ENCODE assay signal across 11 mouse cellular contexts in genomic region chr19:6831331-6831730, GRCm38 (mm10). TPM values are rescaled to one million over a fixed set of nuclear protein-coding genes. Genes with fewer than 3 reads are reported as not detected.
DNase-seq lines count a peak whose midpoint lies in the region; ATAC-seq and TF ChIP-seq lines count a peak whose summit lies in the region.
"Had no signal": no experiment of that assay in that cellular context is flagged by ENCODE, and none has a peak within 500 bp of the region (broad histone marks: within the 10 kb centered on the region; RNA-seq: fewer than 3 reads in every experiment).

No protein-coding gene starts in this region.

- no peak for TF ChIP-seq CTCF in lung, adult 2 months (IDR thresholded peaks at IDR 0.05; ENCODE audit: insufficient read depth, low read length)

- peaks cover 47% of the 10 kb centered on the region for H3K36me3 ChIP-seq in embryonic facial prominence, embryonic 14.5 days (ENCODE audit: control insufficient read depth, insufficient read depth, low read length)
- no peaks in the 10 kb centered on the region for H3K36me3 ChIP-seq in limb, embryonic 11.5 days (ENCODE audit: control insufficient read depth, insufficient read depth, low read length)
- H3K36me3 ChIP-seq in stomach, embryonic 14.5 days (ENCODE audit: control insufficient read depth, insufficient read depth, low read length): peaks cover 20% of the 10 kb centered on the region

- H3K4me1 ChIP-seq in embryonic facial prominence, embryonic 14.5 days (ENCODE audit: control insufficient read depth, insufficient read depth, low read length): peaks cover 7% of the 10 kb centered on the region; the same call in 1 of the 2 replicates
- H3K4me1 ChIP-seq in limb, embryonic 11.5 days (ENCODE audit: control insufficient read depth, insufficient read depth, low read length): no peaks in the 10 kb centered on the region; the same call in 1 of the 2 replicates
- peaks cover 4% of the 10 kb centered on the region; the same call in 1 of the 2 replicates for H3K4me1 ChIP-seq in stomach, embryonic 14.5 days (ENCODE audit: control insufficient read depth, insufficient read depth, low read length)
- H3K4me1 ChIP-seq in lung, adult 2 months (ENCODE audit: control insufficient read depth, insufficient read depth, low read length): no peaks in the 10 kb centered on the region

- DNase-seq in right cerebral cortex, postnatal 4 days: peak; percentile 30
- no peak for DNase-seq in right cerebral cortex, postnatal 14 days
- DNase-seq in embryonic facial prominence, embryonic 14.5 days (ENCODE audit: low spot score): no peak
- no peak for DNase-seq in limb, embryonic 11.5 days (ENCODE audit: low spot score)
- no peak for DNase-seq in lung, adult 2 months
- DNase-seq in left cerebral cortex, adult 11 months (ENCODE audit: low spot score): no peak
- DNase-seq: cerebellum, adult 11 months; gastrocnemius, adult 2 months; lung, postnatal 14 days had no signal

- H3K27me3 ChIP-seq in embryonic facial prominence, embryonic 14.5 days (replicated peaks; ENCODE audit: control insufficient read depth, insufficient read depth, low read length): peaks cover 53% of the 10 kb centered on the region
- peaks cover 59% of the 10 kb centered on the region for H3K27me3 ChIP-seq in limb, embryonic 11.5 days (ENCODE audit: control insufficient read depth, insufficient read depth, low read length)
- H3K27me3 ChIP-seq in stomach, embryonic 14.5 days (ENCODE audit: control insufficient read depth, insufficient read depth, low read length): peaks cover 33% of the 10 kb centered on the region

- 16% methylated on average over 11 of the region's 17 CpGs for WGBS in embryonic facial prominence, embryonic 14.5 days
- under 1% methylated on average over 17 of the region's 17 CpGs for WGBS in limb, embryonic 11.5 days
- 23% methylated on average over 17 of the region's 17 CpGs for WGBS in stomach, embryonic 14.5 days
- WGBS in lung, adult 2 months: 77% methylated on average over 17 of the region's 17 CpGs

- no peaks in the 10 kb centered on the region for H3K9me3 ChIP-seq in embryonic facial prominence, embryonic 14.5 days (ENCODE audit: control insufficient read depth, low read length)
- H3K9me3 ChIP-seq in limb, embryonic 11.5 days (ENCODE audit: control insufficient read depth, low read length): no peaks in the 10 kb centered on the region
- no peaks in the 10 kb centered on the region for H3K9me3 ChIP-seq in stomach, embryonic 14.5 days (ENCODE audit: control insufficient read depth, low read depth, low read length)

- TF ChIP-seq POLR2A in lung, adult 2 months (IDR thresholded peaks at IDR 0.05; ENCODE audit: borderline replicate concordance, extremely low read depth, low read depth, low read length): no peak

- 0 out of 2 replicates have a peak overlapping the region, but pooled peaks have one; percentile 25 for H3K9ac ChIP-seq in embryonic facial prominence, embryonic 14.5 days (ENCODE audit: low read depth, low read length)
- H3K9ac ChIP-seq in limb, embryonic 11.5 days (ENCODE audit: low read length): no peak overlapping the region
- no peak overlapping the region for H3K9ac ChIP-seq in stomach, embryonic 14.5 days (replicated peaks; ENCODE audit: low read depth, low read length)

- no peak overlapping the region for H3K27ac ChIP-seq in embryonic facial prominence, embryonic 14.5 days (replicated peaks; ENCODE audit: low read depth, low read length)
- H3K27ac ChIP-seq in limb, embryonic 11.5 days (replicated peaks; ENCODE audit: low read depth, low read length): no peak overlapping the region
- no peak overlapping the region for H3K27ac ChIP-seq in stomach, embryonic 14.5 days (ENCODE audit: low read length)
- H3K27ac ChIP-seq: gastrocnemius, adult 2 months had no signal

- peak overlapping the region; percentile 46 for H3K4me2 ChIP-seq in embryonic facial prominence, embryonic 14.5 days (ENCODE audit: low read depth, low read length)
- peak overlapping the region; percentile 32 for H3K4me2 ChIP-seq in limb, embryonic 11.5 days (ENCODE audit: low read depth, severe bottlenecking)
- H3K4me2 ChIP-seq in stomach, embryonic 14.5 days (replicated peaks; ENCODE audit: low read depth, low read length): peak overlapping the region; percentile 35; the same call in 1 of the 2 replicates

- peak overlapping the region; percentile 20 for H3K4me3 ChIP-seq in embryonic facial prominence, embryonic 14.5 days (ENCODE audit: low read depth, low read length)
- peak overlapping the region; percentile 0; the same call in 1 of the 2 replicates for H3K4me3 ChIP-seq in limb, embryonic 11.5 days (ENCODE audit: low read depth, low read length)
- no peak overlapping the region for H3K4me3 ChIP-seq in stomach, embryonic 14.5 days (ENCODE audit: low read depth, low read length)
- no peak overlapping the region for H3K4me3 ChIP-seq in lung, adult 2 months (replicated peaks; ENCODE audit: extremely low read depth, low read depth, low read length)
- H3K4me3 ChIP-seq: gastrocnemius, adult 2 months had no signal

- ATAC-seq in embryonic facial prominence, embryonic 14.5 days (ENCODE audit: low read depth): no peak
- no peak for ATAC-seq in limb, embryonic 11.5 days (ENCODE audit: insufficient number of reproducible peaks, low FRiP score, low TSS enrichment, low read depth)
- ATAC-seq in stomach, embryonic 14.5 days (ENCODE audit: insufficient number of reproducible peaks, insufficient read depth, low FRiP score, low read depth): no peak
- no peak for ATAC-seq in cerebellum, adult (ENCODE audit: insufficient number of reproducible peaks, low FRiP score, low TSS enrichment)

RNA-seq across cellular contexts. Expression of gene Rps6ka4, which starts 9.1 kb away (rescaled TPM):
- polyA plus RNA-seq in embryonic facial prominence, embryonic 14.5 days (2014; fragmentation: Nextera tagmentation; extraction: Ambion mirVana): 27.1 and 27.9 TPM in 2 replicates
- 4.2 and 4.6 TPM in 2 replicates for polyA plus RNA-seq in limb, embryonic 11.5 days (2014; fragmentation: Nextera tagmentation; extraction: Ambion mirVana)
- polyA plus RNA-seq in stomach, embryonic 14.5 days (2014; fragmentation: Nextera tagmentation; extraction: Ambion mirVana): 24.2 and 26.1 TPM in 2 replicates
- 45.9 and 49.8 TPM in 2 replicates for polyA plus RNA-seq in lung, adult 2 months (2012; rRNA removed)

RNA-seq across cellular contexts. Expression of gene Ccdc88b, which starts 26.7 kb away (rescaled TPM):
- 1.2 and 1.3 TPM in 2 replicates for polyA plus RNA-seq in embryonic facial prominence, embryonic 14.5 days (2014; fragmentation: Nextera tagmentation; extraction: Ambion mirVana)
- polyA plus RNA-seq in limb, embryonic 11.5 days (2014; fragmentation: Nextera tagmentation; extraction: Ambion mirVana): 0.11 and 0.16 TPM in 2 replicates
- polyA plus RNA-seq in stomach, embryonic 14.5 days (2014; fragmentation: Nextera tagmentation; extraction: Ambion mirVana): 0.59 and 0.80 TPM in 2 replicates
- 17.3 and 19.9 TPM in 2 replicates for polyA plus RNA-seq in lung, adult 2 months (2012; rRNA removed)

Comparison
In these comparisons a context has a peak if more than half of its experiments do, and no peak if none do; other contexts are left out.
1. H3K4me3 ChIP-seq: peak in embryonic facial prominence, embryonic 14.5 days (single experiment) and limb, embryonic 11.5 days (single experiment); none in stomach, embryonic 14.5 days (single experiment) and lung, adult 2 months (single experiment).
2. Peak in every context shown above with its lines, with median percentiles within 50 percentile points of each other: H3K4me2 ChIP-seq.